Mouse (Mus musculus) liver, embryonic 16.5 days (tissue): ENCODE data around the gene Dnah14. TPM values are rescaled to one million over a fixed set of nuclear protein-coding genes. Genes with fewer than 3 reads are reported as not detected.

Source experiments
- ATAC-seq: fragments of 200-750 bp; cut with Nextera tagmentation; 2 replicates; pipeline ENCODE4 v1.8.0; 2017; ENCODE audit warnings: low read depth, mild to moderate bottlenecking, moderate number of reproducible peaks, moderate library complexity
- H3K27ac ChIP-seq: fragments of 300-500 bp; sonication (generic); 2 replicates; pipeline ENCODE4 v1.5.1; 2014; ENCODE audit warnings: mild to moderate bottlenecking, low read length
- H3K27me3 ChIP-seq: fragments of 300-500 bp; sonication (generic); 2 replicates; pipeline ENCODE4 v1.6.1; 2014; ENCODE audit warnings: low read depth, low read length, mixed read lengths; ENCODE audit not compliant: control insufficient read depth, insufficient read depth
- H3K36me3 ChIP-seq: fragments of 300-500 bp; sonication (generic); 2 replicates; pipeline ENCODE4 v1.6.1; 2014; ENCODE audit warnings: mild to moderate bottlenecking; ENCODE audit not compliant: control insufficient read depth, insufficient read depth
- H3K4me1 ChIP-seq: fragments of 300-500 bp; sonication (generic); 2 replicates; pipeline ENCODE4 v1.6.1; 2014; ENCODE audit warnings: low read depth, low read length, mixed read lengths; ENCODE audit not compliant: control insufficient read depth
- H3K4me2 ChIP-seq: fragments of 300-500 bp; sonication (generic); 2 replicates; pipeline ENCODE4 v1.6.1; 2014; ENCODE audit warnings: low read depth, low read length, mixed read lengths
- H3K4me3 ChIP-seq: fragments of 300-500 bp; sonication (generic); 2 replicates; pipeline ENCODE4 v1.5.1; 2014; ENCODE audit warnings: low read depth, mild to moderate bottlenecking, low read length
- H3K9ac ChIP-seq: fragments of 300-500 bp; sonication (generic); 2 replicates; pipeline ENCODE4 v1.6.1; 2014; ENCODE audit warnings: low read depth, low read length
- H3K9me3 ChIP-seq: fragments of 300-500 bp; sonication (generic); replicated peaks from 2 replicates; pipeline ENCODE4 v1.6.1; 2016; ENCODE audit warnings: low read length; ENCODE audit not compliant: control insufficient read depth
- WGBS: fragments of 180-500 bp; shearing (Covaris S2); extraction: QIAGEN DNeasy Blood & Tissue Kit; methylation state at CpG from one replicate; pipeline ENCODE4 v1.1.7; 2014; ENCODE audit not compliant: insufficient replicate concordance; 5-methylcytosine and 5-hydroxymethylcytosine counted together
- polyA plus RNA-seq: library from polyadenylated mRNA; unstranded; fragments of >200 nt; fragmentation: Nextera tagmentation; extraction: Ambion mirVana; gene quantifications from 2 replicates; pipeline ENCODE4 v1.2.1, GENCODE M21; 2015

The Dnah14 gene
- polyA plus RNA-seq, 1 experiment from 2014 or later: 2.3 TPM

GRCm38 (mm10) chr1:181631371-181631770, 55.0 kb downstream of the Dnah14 start:
- Histone ChIP-seq H3K9me3 (no peaks in the 10 kb centered on the region), H3K4me1 (no peaks in the 10 kb centered on the region), H3K9ac (no peak overlapping the region), H3K4me2 (no peak overlapping the region), H3K36me3 (no peaks in the 10 kb centered on the region), H3K27ac (no peak overlapping the region), H3K27me3 (no peaks in the 10 kb centered on the region), H3K4me3 (no peak overlapping the region)
- ATAC-seq: no peak
- WGBS: 69% methylated on average over 4 of the region's 4 CpGs

- Histone ChIP-seq H3K36me3 (no peaks in the 10 kb centered on the region), H3K27ac (no peak overlapping the region), H3K9ac (no peak overlapping the region), H3K27me3 (no peaks in the 10 kb centered on the region), H3K4me1 (no peaks in the 10 kb centered on the region), H3K4me3 (no peak overlapping the region), H3K9me3 (no peaks in the 10 kb centered on the region), H3K4me2 (no peak overlapping the region)
- WGBS: 66% methylated on average over 12 of the region's 12 CpGs
- ATAC-seq: no peak
These were observed 61.8 kb downstream of the Dnah14 start for GRCm38 (mm10) chr1:181637997-181638713.

GRCm38 (mm10) chr1:181640383-181640782, 64.0 kb downstream of the Dnah14 start:
- Histone ChIP-seq H3K27ac (no peak overlapping the region), H3K4me2 (no peak overlapping the region), H3K9me3 (no peaks in the 10 kb centered on the region), H3K9ac (no peak overlapping the region), H3K27me3 (no peaks in the 10 kb centered on the region), H3K36me3 (no peaks in the 10 kb centered on the region), H3K4me3 (no peak overlapping the region), H3K4me1 (no peaks in the 10 kb centered on the region)
- ATAC-seq: no peak
- WGBS: 52% methylated on average over 2 of the region's 2 CpGs

GRCm38 (mm10) chr1:181647467-181647866, 71.1 kb downstream of the Dnah14 start:
- H3K27ac ChIP-seq: no peak overlapping the region
- no peaks in the 10 kb centered on the region for H3K9me3 ChIP-seq
- 36% methylated on average over 8 of the region's 8 CpGs for WGBS
- H3K4me1 ChIP-seq: no peaks in the 10 kb centered on the region
- no peak overlapping the region for H3K9ac ChIP-seq
- no peak for ATAC-seq
- H3K36me3 ChIP-seq: no peaks in the 10 kb centered on the region
- no peak overlapping the region for H3K4me3 ChIP-seq
- H3K4me2 ChIP-seq: no peak overlapping the region
- H3K27me3 ChIP-seq: no peaks in the 10 kb centered on the region

- 54% methylated on average over 3 of the region's 3 CpGs for WGBS
- Histone ChIP-seq H3K9me3 (no peaks in the 10 kb centered on the region), H3K36me3 (no peaks in the 10 kb centered on the region), H3K27ac (no peak overlapping the region), H3K4me3 (no peak overlapping the region), H3K9ac (no peak overlapping the region), H3K4me1 (no peaks in the 10 kb centered on the region), H3K4me2 (no peak overlapping the region), H3K27me3 (no peaks in the 10 kb centered on the region)
- no peak for ATAC-seq
These were observed 77.1 kb downstream of the Dnah14 start for GRCm38 (mm10) chr1:181653481-181653880.

GRCm38 (mm10) chr1:181656421-181656820, 80.1 kb downstream of the Dnah14 start:
- Histone ChIP-seq H3K27me3 (no peaks in the 10 kb centered on the region), H3K4me3 (no peak overlapping the region), H3K27ac (no peak overlapping the region), H3K9me3 (no peaks in the 10 kb centered on the region), H3K9ac (no peak overlapping the region), H3K4me1 (no peaks in the 10 kb centered on the region), H3K36me3 (no peaks in the 10 kb centered on the region), H3K4me2 (no peak overlapping the region)
- 65% methylated on average over 5 of the region's 5 CpGs for WGBS
- ATAC-seq: no peak

- no peak overlapping the region for H3K27ac ChIP-seq
- H3K36me3 ChIP-seq: no peaks in the 10 kb centered on the region
- H3K27me3 ChIP-seq: no peaks in the 10 kb centered on the region
- H3K4me2 ChIP-seq: no peak overlapping the region
- H3K4me1 ChIP-seq: no peaks in the 10 kb centered on the region
- H3K9me3 ChIP-seq: no peaks in the 10 kb centered on the region
- WGBS: 44% methylated on average over 4 of the region's 4 CpGs
- no peak for ATAC-seq
- H3K4me3 ChIP-seq: no peak overlapping the region
- H3K9ac ChIP-seq: no peak overlapping the region
These were observed 90.4 kb downstream of the Dnah14 start for GRCm38 (mm10) chr1:181666801-181667200.

- ATAC-seq: no peak
These were observed 118.6 kb downstream of the Dnah14 start for GRCm38 (mm10) chr1:181694729-181695498.

GRCm38 (mm10) chr1:181728707-181729106, 152.3 kb downstream of the Dnah14 start:
- H3K4me1 ChIP-seq: no peaks in the 10 kb centered on the region
- H3K27ac ChIP-seq: no peak overlapping the region
- no peak overlapping the region for H3K4me3 ChIP-seq
- no peak for ATAC-seq
- H3K36me3 ChIP-seq: no peaks in the 10 kb centered on the region
- H3K9me3 ChIP-seq: no peaks in the 10 kb centered on the region
- H3K9ac ChIP-seq: no peak overlapping the region
- WGBS: 34% methylated on average over 5 of the region's 5 CpGs
- H3K27me3 ChIP-seq: no peaks in the 10 kb centered on the region
- H3K4me2 ChIP-seq: no peak overlapping the region

More at GRCm38 (mm10) chr1:181694729-181695498, 118.6 kb downstream of the Dnah14 start:
- no peak overlapping the region for H3K9ac ChIP-seq
- no peaks in the 10 kb centered on the region for H3K27me3 ChIP-seq
- no peaks in the 10 kb centered on the region for H3K9me3 ChIP-seq
- no peaks in the 10 kb centered on the region for H3K4me1 ChIP-seq
- H3K36me3 ChIP-seq: no peaks in the 10 kb centered on the region
- H3K4me2 ChIP-seq: no peak overlapping the region
- no peak overlapping the region for H3K27ac ChIP-seq
- H3K4me3 ChIP-seq: no peak overlapping the region
- 58% methylated on average over 5 of the region's 5 CpGs for WGBS
